Mouse (Mus musculus): ENCODE measurements around the gene Rps9. TPM values are rescaled to one million over a fixed set of nuclear protein-coding genes. Genes with fewer than 3 reads are reported as not detected.

Gene Rps9
- total RNA-seq, 1 experiment = 2,308 TPM

DNA sequence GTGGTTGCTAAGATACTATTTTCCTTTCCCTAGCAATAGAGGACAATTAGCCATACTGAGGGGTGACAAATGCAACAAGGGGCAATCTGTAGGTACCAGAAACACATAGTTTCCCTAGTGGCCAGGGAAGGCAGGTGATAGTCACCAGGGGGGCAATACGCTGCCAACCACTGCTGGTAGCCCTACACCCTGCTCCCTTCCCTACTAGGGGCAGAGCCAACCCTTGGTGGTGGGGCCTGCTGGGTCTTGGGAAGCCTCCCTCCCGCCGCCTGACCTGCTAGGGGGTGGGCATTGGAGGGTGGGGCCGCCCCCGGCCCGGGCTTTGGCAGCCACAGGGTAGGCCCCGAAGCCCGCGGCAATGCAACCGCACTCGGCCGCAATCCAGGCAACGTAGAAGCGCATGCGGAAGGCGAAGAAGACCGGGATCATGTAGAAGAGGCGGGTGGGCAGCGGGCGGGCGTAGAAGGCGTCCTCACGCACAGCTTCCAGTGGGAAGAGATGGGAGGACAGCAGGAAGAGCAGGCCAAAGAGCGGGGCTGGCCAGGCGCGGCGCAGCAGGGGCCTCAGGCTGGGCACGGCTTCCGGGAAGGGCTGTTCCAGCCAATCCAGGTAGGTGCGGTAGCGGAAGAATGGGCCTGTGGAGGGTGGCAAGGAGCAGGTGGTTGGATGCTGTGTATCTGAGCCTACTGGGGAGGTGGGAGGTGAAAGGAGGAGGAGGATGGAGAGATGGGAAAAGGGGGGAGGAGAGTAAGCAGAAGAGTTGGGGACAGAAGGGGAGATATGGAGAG, 18.2 kb upstream of the Rps9 start:
- H3K4me3 ChIP-seq (ENCODE audit: insufficient read depth in 1 of 2, low read depth in 1 of 2, low read length in 2 of 2, poor library complexity in 1 of 2, severe bottlenecking in 1 of 2) = peak overlapping the region; percentile 57 to 70
- TF ChIP-seq MAFK (IDR thresholded peaks at IDR 0.05; ENCODE audit: insufficient read depth, low read depth, low read length) (no peak), HCFC1 (IDR thresholded peaks at IDR 0.05; ENCODE audit: borderline replicate concordance, insufficient read depth, low read length) (no peak), ZC3H11A (IDR thresholded peaks at IDR 0.05; ENCODE audit: borderline replicate concordance, low read depth, low read length) (no peak), CHD2 (IDR thresholded peaks at IDR 0.05; ENCODE audit: low read depth, low read length) (no peak), ZNF384 (IDR thresholded peaks at IDR 0.05; ENCODE audit: low read depth, low read length) (no peak)
- in situ Hi-C loops (cut with MboI; ENCODE audit: low sequenced_read_pairs in 2 of 2, unreplicated experiment in 2 of 2) = no loop called here
- peak overlapping the region; percentile 79 for H3K9ac ChIP-seq (ENCODE audit: insufficient read depth, low read depth, low read length, poor library complexity, severe bottlenecking)
- H3K27ac ChIP-seq (ENCODE audit: insufficient read depth, low read depth, low read length, poor library complexity, severe bottlenecking) = no peak overlapping the region
- peaks cover 0 to 9% of the 10 kb centered on the region in 2 experiments; a peak in 2 of 4 replicates for H3K4me1 ChIP-seq (ENCODE audit: control insufficient read depth in 2 of 2, insufficient read depth in 2 of 2, low read length in 2 of 2, poor library complexity in 1 of 2)
- H3K9me3 ChIP-seq (ENCODE audit: control insufficient read depth, insufficient read depth, low read depth, low read length) = no peaks in the 10 kb centered on the region
- H3K36me3 ChIP-seq (ENCODE audit: control insufficient read depth, insufficient read depth, low read length, poor library complexity, severe bottlenecking) = peaks cover 8% of the 10 kb centered on the region; the same call in 1 of the 2 replicates
- DNase-seq (ENCODE audit: low read depth, low spot score) = no peak

DNA sequence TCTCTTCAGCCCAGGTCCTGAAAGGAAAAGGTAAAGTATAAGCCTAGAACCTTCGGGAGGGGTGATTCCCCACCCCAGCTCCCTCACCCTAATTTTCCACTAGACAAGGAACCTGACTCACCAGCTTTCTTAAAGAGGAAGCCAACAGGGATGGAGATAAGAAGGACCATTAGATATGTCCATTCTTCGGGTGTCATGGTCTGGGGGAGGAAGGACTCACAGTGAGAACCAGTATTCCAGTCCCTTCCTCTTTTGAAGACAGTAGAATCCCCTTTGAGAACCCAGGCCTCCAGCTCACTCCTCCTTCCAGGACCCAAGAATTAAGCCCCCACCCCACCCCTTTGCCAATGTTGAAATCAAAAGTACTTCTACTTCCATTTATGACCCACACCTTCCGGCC, 11.9 kb upstream of the Rps9 start:
- TF ChIP-seq ZC3H11A (IDR thresholded peaks at IDR 0.05; ENCODE audit: borderline replicate concordance, low read depth, low read length) (no peak), MAFK (IDR thresholded peaks at IDR 0.05; ENCODE audit: insufficient read depth, low read depth, low read length) (no peak), HCFC1 (IDR thresholded peaks at IDR 0.05; ENCODE audit: borderline replicate concordance, insufficient read depth, low read length) (no peak), CHD2 (IDR thresholded peaks at IDR 0.05; ENCODE audit: low read depth, low read length) (no peak)
- no peaks in the 10 kb centered on the region for H3K9me3 ChIP-seq (ENCODE audit: control insufficient read depth, insufficient read depth, low read depth, low read length)
- H3K9ac ChIP-seq (ENCODE audit: insufficient read depth, low read depth, low read length, poor library complexity, severe bottlenecking) = peak overlapping the region; percentile 90
- in situ Hi-C loops (cut with MboI; ENCODE audit: low sequenced_read_pairs in 2 of 2, unreplicated experiment in 2 of 2) = no loop called here
- H3K4me3 ChIP-seq (ENCODE audit: insufficient read depth in 1 of 2, low read depth in 1 of 2, low read length in 2 of 2, poor library complexity in 1 of 2, severe bottlenecking in 1 of 2) = peak overlapping the region; percentile 86 to 93
- peaks cover 3% of the 10 kb centered on the region; the same call in 1 of the 2 replicates for H3K36me3 ChIP-seq (ENCODE audit: control insufficient read depth, insufficient read depth, low read length, poor library complexity, severe bottlenecking)
- H3K27ac ChIP-seq (ENCODE audit: insufficient read depth, low read depth, low read length, poor library complexity, severe bottlenecking) = no peak overlapping the region
- 0 out of 4 replicates have a peak, but pooled peaks cover 0 to 2% of the 10 kb centered on the region in 2 experiments for H3K4me1 ChIP-seq (ENCODE audit: control insufficient read depth in 2 of 2, insufficient read depth in 2 of 2, low read length in 2 of 2, poor library complexity in 1 of 2)
- no peak for DNase-seq (ENCODE audit: low read depth, low spot score)

DNA sequence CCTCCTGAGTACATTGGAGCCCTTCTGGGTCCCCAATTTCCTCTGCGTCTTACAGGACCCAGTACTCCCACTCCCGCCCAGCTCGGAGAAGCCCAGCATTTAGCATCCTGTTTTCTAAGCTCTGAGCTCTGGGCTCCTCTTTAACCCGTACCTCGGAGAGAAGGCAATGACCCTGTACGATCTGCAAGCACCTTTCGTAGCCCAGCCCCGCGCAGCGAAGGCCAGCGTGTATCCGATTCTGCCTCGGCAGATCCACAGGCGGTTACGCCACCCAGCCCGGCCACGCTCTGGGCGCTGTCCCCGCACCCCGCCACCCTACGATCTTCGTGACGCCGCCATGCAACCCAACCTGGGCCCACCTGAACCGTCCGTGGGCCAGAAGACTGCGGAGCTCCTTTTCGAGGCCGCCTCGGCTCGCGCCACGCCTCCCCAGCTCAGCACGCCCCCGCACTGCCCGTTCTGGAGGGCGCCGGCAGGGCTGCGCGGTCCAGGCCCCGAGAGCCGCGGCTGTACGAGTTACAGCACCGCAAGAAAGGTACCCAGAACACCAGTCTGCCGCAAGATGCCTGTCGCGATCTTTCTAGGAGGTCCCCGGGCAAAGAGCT, 11.3 kb upstream of the Rps9 start, which contains the start of gene Tsen34:
Gene Tsen34, plus strand, starts transcription at position 482 of the 605 bp plus-strand sequence.
- no peak for DNase-seq (ENCODE audit: low read depth, low spot score)
- no peak for TF ChIP-seq HCFC1 (IDR thresholded peaks at IDR 0.05; ENCODE audit: borderline replicate concordance, insufficient read depth, low read length)
- TF ChIP-seq ZC3H11A (IDR thresholded peaks at IDR 0.05; ENCODE audit: borderline replicate concordance, low read depth, low read length) = no peak
- no peak for TF ChIP-seq ZNF384 (IDR thresholded peaks at IDR 0.05; ENCODE audit: low read depth, low read length)
- no peak; the same call in 1 of the 2 replicates for TF ChIP-seq CHD2 (IDR thresholded peaks at IDR 0.05; ENCODE audit: low read depth, low read length)
- no peak for TF ChIP-seq MAFK (IDR thresholded peaks at IDR 0.05; ENCODE audit: insufficient read depth, low read depth, low read length)
- Histone ChIP-seq H3K36me3 (ENCODE audit: control insufficient read depth, insufficient read depth, low read length, poor library complexity, severe bottlenecking) (peaks cover 3% of the 10 kb centered on the region; the same call in 1 of the 2 replicates), H3K27ac (ENCODE audit: insufficient read depth, low read depth, low read length, poor library complexity, severe bottlenecking) (peak within 1 kb of the TSS; percentile 89), H3K9ac (ENCODE audit: insufficient read depth, low read depth, low read length, poor library complexity, severe bottlenecking) (peak within 1 kb of the TSS; percentile 90), H3K9me3 (ENCODE audit: control insufficient read depth, insufficient read depth, low read depth, low read length) (no peaks in the 10 kb centered on the region), H3K4me3 (ENCODE audit: insufficient read depth in 1 of 2, low read depth in 1 of 2, low read length in 2 of 2, poor library complexity in 1 of 2, severe bottlenecking in 1 of 2) (peak within 1 kb of the TSS; percentile 86 to 93), H3K4me1 (ENCODE audit: control insufficient read depth in 2 of 2, insufficient read depth in 2 of 2, low read length in 2 of 2, poor library complexity in 1 of 2) (0 out of 4 replicates have a peak, but pooled peaks cover 0 to 2% of the 10 kb centered on the region in 2 experiments)
- in situ Hi-C loops (cut with MboI; ENCODE audit: low sequenced_read_pairs in 2 of 2, unreplicated experiment in 2 of 2) = no loop called here

DNA sequence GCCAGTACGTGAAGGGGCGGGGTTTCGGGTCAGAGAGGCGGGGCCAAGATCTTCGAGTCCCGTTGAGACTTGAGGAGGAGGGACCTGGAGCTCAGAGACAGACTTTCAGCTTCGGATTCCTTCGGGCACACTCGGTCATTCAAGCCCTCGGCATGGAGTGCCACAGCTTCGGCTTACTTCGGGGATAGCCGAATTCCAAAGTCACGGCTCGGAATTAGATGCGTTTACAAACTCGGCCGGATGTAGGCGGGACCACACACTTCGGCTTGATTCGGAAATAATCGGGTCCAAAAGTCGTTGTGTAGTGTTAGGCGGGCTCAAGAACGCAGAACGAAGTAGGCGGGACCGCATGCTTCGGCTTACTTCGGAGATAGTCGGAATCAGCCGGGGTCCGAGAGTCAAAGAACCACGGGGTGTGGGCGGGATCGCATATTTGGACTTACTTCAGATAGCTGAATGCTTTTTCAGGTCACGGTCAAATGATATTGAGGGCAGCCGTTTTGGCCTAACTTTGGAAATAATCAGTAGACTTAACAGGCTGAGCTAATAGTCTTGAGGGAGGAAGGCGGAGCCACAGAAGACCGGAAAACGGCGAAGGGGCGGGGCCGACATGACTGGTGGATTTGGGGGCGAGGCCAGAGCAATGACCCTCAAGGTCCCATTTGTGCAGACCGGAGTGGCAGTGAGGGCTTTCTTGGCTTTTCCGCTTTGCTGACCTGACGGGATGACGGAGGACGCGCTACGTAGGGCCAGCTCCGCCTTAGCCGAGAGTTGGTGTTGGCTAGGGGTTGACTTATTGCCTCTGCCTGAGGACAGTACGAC, 10.6 kb upstream of the Rps9 start, which contains the start of gene Mboat7:
Gene Mboat7, minus strand, starts transcription at position 537 of the 822 bp plus-strand sequence.
- H3K27ac ChIP-seq (ENCODE audit: insufficient read depth, low read depth, low read length, poor library complexity, severe bottlenecking) = peak within 1 kb of the TSS; percentile 89
- H3K36me3 ChIP-seq (ENCODE audit: control insufficient read depth, insufficient read depth, low read length, poor library complexity, severe bottlenecking) = peaks cover 4% of the 10 kb centered on the region
- peak; percentile 99 for DNase-seq (ENCODE audit: low read depth, low spot score)
- H3K9ac ChIP-seq (ENCODE audit: insufficient read depth, low read depth, low read length, poor library complexity, severe bottlenecking) = peak within 1 kb of the TSS; percentile 90
- H3K4me1 ChIP-seq (ENCODE audit: control insufficient read depth in 2 of 2, insufficient read depth in 2 of 2, low read length in 2 of 2, poor library complexity in 1 of 2) = 0 out of 4 replicates have a peak, but pooled peaks cover 0 to 2% of the 10 kb centered on the region in 2 experiments
- peak within 1 kb of the TSS; percentile 86 to 93 for H3K4me3 ChIP-seq (ENCODE audit: insufficient read depth in 1 of 2, low read depth in 1 of 2, low read length in 2 of 2, poor library complexity in 1 of 2, severe bottlenecking in 1 of 2)
- no peaks in the 10 kb centered on the region for H3K9me3 ChIP-seq (ENCODE audit: control insufficient read depth, insufficient read depth, low read depth, low read length)
- in situ Hi-C loops (cut with MboI; ENCODE audit: low sequenced_read_pairs in 2 of 2, unreplicated experiment in 2 of 2) = no loop called here
- TF ChIP-seq CHD2 (IDR thresholded peaks at IDR 0.05; ENCODE audit: low read depth, low read length) (no peak), HCFC1 (IDR thresholded peaks at IDR 0.05; ENCODE audit: borderline replicate concordance, insufficient read depth, low read length) (peak; percentile 26; the same call in 1 of the 2 replicates)

Data from ES-E14 (cell line).